Mouse (Mus musculus) limb, embryonic 13.5 days (tissue): ENCODE measurements at regions not wholly inside any gene's neighbourhood (a gene's known extent, or its start where the extent isn't known, plus 50 kb on each side); places are given as distances from the start of the nearest gene placed in this dataset.

Experiments used
- ATAC-seq: fragments of 200-750 bp; cut with Nextera tagmentation; 2 replicates; pipeline ENCODE4 v1.8.0; 2017; ENCODE audit warnings: low read depth, moderate number of reproducible peaks, moderate TSS enrichment; ENCODE audit not compliant: low FRiP score
- H3K27ac ChIP-seq: fragments of 300-500 bp; sonication (generic); 2 replicates; pipeline ENCODE4 v1.5.1; 2015; ENCODE audit warnings: inconsistent platforms, mild to moderate bottlenecking, moderate library complexity
- H3K27me3 ChIP-seq: fragments of 300-500 bp; sonication (generic); 2 replicates; pipeline ENCODE4 v1.6.1; 2015; ENCODE audit warnings: mild to moderate bottlenecking, inconsistent platforms
- H3K36me3 ChIP-seq: fragments of 300-500 bp; sonication (generic); 2 replicates; pipeline ENCODE4 v1.6.1; 2015; ENCODE audit warnings: inconsistent platforms, mild to moderate bottlenecking, moderate library complexity
- H3K4me1 ChIP-seq: fragments of 300-500 bp; sonication (generic); 2 replicates; pipeline ENCODE4 v1.6.1; 2015; ENCODE audit warnings: inconsistent platforms
- H3K4me2 ChIP-seq: fragments of 300-500 bp; sonication (generic); replicated peaks from 2 replicates; pipeline ENCODE4 v1.6.1; 2015; ENCODE audit warnings: inconsistent platforms, mild to moderate bottlenecking, moderate library complexity
- H3K4me3 ChIP-seq: fragments of 300-500 bp; sonication (generic); 2 replicates; pipeline ENCODE4 v1.5.1; 2015; ENCODE audit warnings: moderate library complexity, mild to moderate bottlenecking, inconsistent platforms
- H3K9ac ChIP-seq: fragments of 300-500 bp; sonication (generic); 2 replicates; pipeline ENCODE4 v1.6.1; 2015; ENCODE audit warnings: mild to moderate bottlenecking, inconsistent platforms
- H3K9me3 ChIP-seq: fragments of 300-500 bp; sonication (generic); 2 replicates; pipeline ENCODE4 v1.6.1; 2016; ENCODE audit warnings: inconsistent platforms
- WGBS: fragments of 180-500 bp; shearing (Covaris S2); methylation state at CpG from one replicate; pipeline ENCODE4 v1.1.7; 2015; 5-methylcytosine and 5-hydroxymethylcytosine counted together

GRCm38 (mm10) chr15:96944741-96945140, 111.0 kb downstream of the Slc38a4 start:
- Histone ChIP-seq H3K27ac (no peak overlapping the region), H3K9me3 (no peaks in the 10 kb centered on the region), H3K4me1 (no peaks in the 10 kb centered on the region), H3K9ac (no peak overlapping the region), H3K4me2 (no peak overlapping the region), H3K27me3 (no peaks in the 10 kb centered on the region), H3K36me3 (no peaks in the 10 kb centered on the region), H3K4me3 (no peak overlapping the region)
- no peak for ATAC-seq
- over 99% methylated on average over 4 of the region's 4 CpGs for WGBS

GRCm38 (mm10) chr15:96942651-96943050, 113.1 kb downstream of the Slc38a4 start:
- Histone ChIP-seq H3K4me3 (no peak overlapping the region), H3K4me2 (no peak overlapping the region), H3K27ac (no peak overlapping the region), H3K36me3 (no peaks in the 10 kb centered on the region), H3K9me3 (no peaks in the 10 kb centered on the region), H3K9ac (no peak overlapping the region), H3K4me1 (no peaks in the 10 kb centered on the region), H3K27me3 (no peaks in the 10 kb centered on the region)
- no peak for ATAC-seq
- WGBS: 81% methylated on average over 4 of the region's 4 CpGs

- Histone ChIP-seq H3K27ac (no peak overlapping the region), H3K27me3 (no peaks in the 10 kb centered on the region), H3K4me3 (no peak overlapping the region), H3K9me3 (no peaks in the 10 kb centered on the region), H3K4me1 (peaks cover 8% of the 10 kb centered on the region), H3K9ac (no peak overlapping the region), H3K4me2 (no peak overlapping the region), H3K36me3 (no peaks in the 10 kb centered on the region)
- ATAC-seq: no peak
- 83% methylated on average over 4 of the region's 4 CpGs for WGBS
Measured at GRCm38 (mm10) chr15:96938406-96938805, 117.3 kb downstream of the Slc38a4 start.

- Histone ChIP-seq H3K36me3 (no peaks in the 10 kb centered on the region), H3K27ac (no peak overlapping the region), H3K9me3 (no peaks in the 10 kb centered on the region), H3K27me3 (no peaks in the 10 kb centered on the region), H3K4me1 (peaks cover 15% of the 10 kb centered on the region), H3K4me2 (no peak overlapping the region), H3K4me3 (no peak overlapping the region), H3K9ac (no peak overlapping the region)
- WGBS: 64% methylated on average over 6 of the region's 6 CpGs
- ATAC-seq: no peak
Measured at GRCm38 (mm10) chr15:96937623-96938022, 118.1 kb downstream of the Slc38a4 start.

- WGBS: 6% methylated on average over 18 of the region's 18 CpGs
- Histone ChIP-seq H3K36me3 (no peaks in the 10 kb centered on the region), H3K4me2 (peak overlapping the region; percentile 61), H3K4me3 (peak overlapping the region; percentile 28), H3K27ac (no peak overlapping the region), H3K4me1 (peaks cover 20% of the 10 kb centered on the region), H3K9me3 (no peaks in the 10 kb centered on the region), H3K27me3 (no peaks in the 10 kb centered on the region), H3K9ac (no peak overlapping the region; the same call in 1 of the 2 replicates)
- ATAC-seq: peak; percentile 81
Measured at GRCm38 (mm10) chr15:96936705-96937346, 118.9 kb downstream of the Slc38a4 start.

- Histone ChIP-seq H3K4me3 (0 out of 2 replicates have a peak overlapping the region, but pooled peaks have one; percentile 28), H3K9ac (no peak overlapping the region; the same call in 1 of the 2 replicates), H3K27me3 (no peaks in the 10 kb centered on the region), H3K9me3 (no peaks in the 10 kb centered on the region), H3K27ac (no peak overlapping the region), H3K4me1 (peaks cover 21% of the 10 kb centered on the region), H3K4me2 (peak overlapping the region; percentile 61), H3K36me3 (no peaks in the 10 kb centered on the region)
- ATAC-seq: no peak
- 72% methylated on average over 5 of the region's 5 CpGs for WGBS
Measured at GRCm38 (mm10) chr15:96936216-96936615, 119.5 kb downstream of the Slc38a4 start.

- 27% methylated on average over 3 of the region's 3 CpGs for WGBS
- no peak overlapping the region for H3K9ac ChIP-seq
- no peaks in the 10 kb centered on the region for H3K9me3 ChIP-seq
- no peaks in the 10 kb centered on the region for H3K27me3 ChIP-seq
- H3K4me2 ChIP-seq: no peak overlapping the region
- H3K4me1 ChIP-seq: peaks cover 21% of the 10 kb centered on the region
- no peaks in the 10 kb centered on the region for H3K36me3 ChIP-seq
- H3K27ac ChIP-seq: no peak overlapping the region
- ATAC-seq: no peak
- no peak overlapping the region for H3K4me3 ChIP-seq
Measured at GRCm38 (mm10) chr15:96933451-96933850, 122.3 kb downstream of the Slc38a4 start.

- Histone ChIP-seq H3K4me3 (no peak overlapping the region), H3K4me2 (no peak overlapping the region), H3K27ac (no peak overlapping the region), H3K9ac (no peak overlapping the region), H3K9me3 (no peaks in the 10 kb centered on the region), H3K36me3 (no peaks in the 10 kb centered on the region), H3K4me1 (0 out of 2 replicates have a peak, but pooled peaks cover 15% of the 10 kb centered on the region), H3K27me3 (no peaks in the 10 kb centered on the region)
- no peak for ATAC-seq
- WGBS: 77% methylated on average over 6 of the region's 6 CpGs
Measured at GRCm38 (mm10) chr15:96930531-96930930, 125.2 kb downstream of the Slc38a4 start.

GRCm38 (mm10) chr15:96929788-96930187, 126.0 kb downstream of the Slc38a4 start:
- no peaks in the 10 kb centered on the region for H3K36me3 ChIP-seq
- 0 out of 2 replicates have a peak, but pooled peaks cover 15% of the 10 kb centered on the region for H3K4me1 ChIP-seq
- H3K4me3 ChIP-seq: no peak overlapping the region
- no peak for ATAC-seq
- H3K27ac ChIP-seq: no peak overlapping the region
- WGBS: 83% methylated on average over 4 of the region's 4 CpGs
- H3K9ac ChIP-seq: no peak overlapping the region
- H3K9me3 ChIP-seq: no peaks in the 10 kb centered on the region
- H3K27me3 ChIP-seq: no peaks in the 10 kb centered on the region
- no peak overlapping the region for H3K4me2 ChIP-seq

GRCm38 (mm10) chr15:96928692-96929091, 127.1 kb downstream of the Slc38a4 start:
- H3K4me3 ChIP-seq: no peak overlapping the region
- H3K4me2 ChIP-seq: no peak overlapping the region
- no peak overlapping the region for H3K27ac ChIP-seq
- WGBS: 98% methylated on average over 4 of the region's 4 CpGs
- H3K27me3 ChIP-seq: no peaks in the 10 kb centered on the region
- H3K9me3 ChIP-seq: no peaks in the 10 kb centered on the region
- H3K36me3 ChIP-seq: no peaks in the 10 kb centered on the region
- H3K9ac ChIP-seq: no peak overlapping the region
- 0 out of 2 replicates have a peak, but pooled peaks cover 15% of the 10 kb centered on the region for H3K4me1 ChIP-seq
- ATAC-seq: no peak

GRCm38 (mm10) chr15:96927674-96928073, 128.1 kb downstream of the Slc38a4 start:
- no peak overlapping the region for H3K9ac ChIP-seq
- 0 out of 2 replicates have a peak, but pooled peaks cover 7% of the 10 kb centered on the region for H3K4me1 ChIP-seq
- H3K27ac ChIP-seq: no peak overlapping the region
- ATAC-seq: no peak
- no peak overlapping the region for H3K4me3 ChIP-seq
- no peaks in the 10 kb centered on the region for H3K9me3 ChIP-seq
- no peak overlapping the region for H3K4me2 ChIP-seq
- WGBS: 91% methylated on average over 4 of the region's 4 CpGs
- H3K36me3 ChIP-seq: no peaks in the 10 kb centered on the region
- no peaks in the 10 kb centered on the region for H3K27me3 ChIP-seq

GRCm38 (mm10) chr15:96926660-96927059, 129.1 kb downstream of the Slc38a4 start:
- H3K27ac ChIP-seq: no peak overlapping the region
- no peaks in the 10 kb centered on the region for H3K9me3 ChIP-seq
- 0 out of 2 replicates have a peak, but pooled peaks cover under 1% of the 10 kb centered on the region for H3K4me1 ChIP-seq
- no peak overlapping the region for H3K4me3 ChIP-seq
- WGBS: 67% methylated on average over 1 of the region's 1 CpGs
- H3K36me3 ChIP-seq: no peaks in the 10 kb centered on the region
- no peaks in the 10 kb centered on the region for H3K27me3 ChIP-seq
- H3K9ac ChIP-seq: no peak overlapping the region
- no peak for ATAC-seq
- no peak overlapping the region for H3K4me2 ChIP-seq

GRCm38 (mm10) chr15:96916586-96916985, 139.2 kb downstream of the Slc38a4 start:
- H3K9me3 ChIP-seq: no peaks in the 10 kb centered on the region
- H3K4me2 ChIP-seq: no peak overlapping the region
- H3K4me1 ChIP-seq: no peaks in the 10 kb centered on the region
- H3K4me3 ChIP-seq: no peak overlapping the region
- H3K9ac ChIP-seq: no peak overlapping the region; the same call in 1 of the 2 replicates
- no peak overlapping the region for H3K27ac ChIP-seq
- no peaks in the 10 kb centered on the region for H3K36me3 ChIP-seq
- WGBS: 86% methylated on average over 7 of the region's 7 CpGs
- H3K27me3 ChIP-seq: no peaks in the 10 kb centered on the region
- no peak for ATAC-seq
